Mouse (Mus musculus): ENCODE results near the gene Kcnn3. TPM values are rescaled to one million over a fixed set of nuclear protein-coding genes. Genes with fewer than 3 reads are reported as not detected.

Kcnn3 gene
- polyA plus RNA-seq, 1 experiment from 2014 or later: 1.4 TPM

- Histone ChIP-seq H3K36me3 (no peaks in the 10 kb centered on the region), H3K27ac (ENCODE audit: poor library complexity, severe bottlenecking) (no peak overlapping the region), H3K4me3 (no peak overlapping the region), H3K27me3 (replicated peaks) (peaks cover 7% of the 10 kb centered on the region), H3K9me3 (replicated peaks) (no peaks in the 10 kb centered on the region), H3K4me1 (replicated peaks) (peaks cover 30% of the 10 kb centered on the region), H3K9ac (no peak overlapping the region), H3K4me2 (no peak overlapping the region)
- ATAC-seq (ENCODE audit: insufficient number of reproducible peaks, low FRiP score): no peak
- WGBS: 89% methylated on average over 4 of the region's 4 CpGs
Observed at GRCm38 (mm10) chr3:89590386-89590785, 70.4 kb downstream of the Kcnn3 start.

- H3K36me3 ChIP-seq: no peaks in the 10 kb centered on the region
- 68% methylated on average over 3 of the region's 3 CpGs for WGBS
- H3K4me3 ChIP-seq: no peak overlapping the region
- ATAC-seq (ENCODE audit: insufficient number of reproducible peaks, low FRiP score): no peak
- no peak overlapping the region for H3K4me2 ChIP-seq
- H3K4me1 ChIP-seq (replicated peaks): peaks cover 30% of the 10 kb centered on the region
- H3K9ac ChIP-seq: no peak overlapping the region
- no peak overlapping the region for H3K27ac ChIP-seq (ENCODE audit: poor library complexity, severe bottlenecking)
- H3K27me3 ChIP-seq (replicated peaks): peaks cover 7% of the 10 kb centered on the region
- H3K9me3 ChIP-seq (replicated peaks): no peaks in the 10 kb centered on the region
Observed at GRCm38 (mm10) chr3:89591461-89591860, 71.5 kb downstream of the Kcnn3 start.

- Histone ChIP-seq H3K4me3 (no peak overlapping the region), H3K36me3 (no peaks in the 10 kb centered on the region), H3K4me2 (no peak overlapping the region), H3K9me3 (replicated peaks) (no peaks in the 10 kb centered on the region), H3K27me3 (replicated peaks) (peaks cover 7% of the 10 kb centered on the region), H3K4me1 (replicated peaks) (peaks cover 30% of the 10 kb centered on the region), H3K27ac (ENCODE audit: poor library complexity, severe bottlenecking) (no peak overlapping the region), H3K9ac (no peak overlapping the region)
- 40% methylated on average over 11 of the region's 11 CpGs for WGBS
- no peak for ATAC-seq (ENCODE audit: insufficient number of reproducible peaks, low FRiP score)
Observed at GRCm38 (mm10) chr3:89592809-89593208, 72.8 kb downstream of the Kcnn3 start.

GRCm38 (mm10) chr3:89593524-89593923 is 73.6 kb downstream of the Kcnn3 start:
- Histone ChIP-seq H3K27ac (ENCODE audit: poor library complexity, severe bottlenecking) (no peak overlapping the region), H3K36me3 (no peaks in the 10 kb centered on the region), H3K9me3 (replicated peaks) (no peaks in the 10 kb centered on the region), H3K4me2 (no peak overlapping the region), H3K9ac (no peak overlapping the region), H3K4me3 (no peak overlapping the region), H3K4me1 (replicated peaks) (peaks cover 30% of the 10 kb centered on the region), H3K27me3 (replicated peaks) (peaks cover 7% of the 10 kb centered on the region)
- WGBS: 72% methylated on average over 10 of the region's 10 CpGs
- ATAC-seq (ENCODE audit: insufficient number of reproducible peaks, low FRiP score): no peak

- Histone ChIP-seq H3K9ac (no peak overlapping the region), H3K4me2 (no peak overlapping the region), H3K4me1 (replicated peaks) (0 out of 2 replicates have a peak, but pooled peaks cover 3% of the 10 kb centered on the region), H3K27me3 (replicated peaks) (peaks cover 7% of the 10 kb centered on the region), H3K27ac (ENCODE audit: poor library complexity, severe bottlenecking) (no peak overlapping the region), H3K9me3 (replicated peaks) (peaks cover 6% of the 10 kb centered on the region), H3K4me3 (no peak overlapping the region), H3K36me3 (no peaks in the 10 kb centered on the region)
- ATAC-seq (ENCODE audit: insufficient number of reproducible peaks, low FRiP score): no peak
- 84% methylated on average over 7 of the region's 7 CpGs for WGBS
Observed at GRCm38 (mm10) chr3:89598361-89598760, 78.4 kb downstream of the Kcnn3 start.

- Histone ChIP-seq H3K36me3 (no peaks in the 10 kb centered on the region), H3K4me3 (no peak overlapping the region), H3K9ac (no peak overlapping the region), H3K27me3 (replicated peaks) (peaks cover 5% of the 10 kb centered on the region), H3K4me2 (no peak overlapping the region), H3K9me3 (replicated peaks) (peaks cover 6% of the 10 kb centered on the region), H3K27ac (ENCODE audit: poor library complexity, severe bottlenecking) (no peak overlapping the region), H3K4me1 (replicated peaks) (0 out of 2 replicates have a peak, but pooled peaks cover 2% of the 10 kb centered on the region)
- ATAC-seq (ENCODE audit: insufficient number of reproducible peaks, low FRiP score): no peak
- whole genome bisulfite sequencing: 87% methylated on average over 7 of the region's 7 CpGs
Observed at GRCm38 (mm10) chr3:89598967-89599366, 79.0 kb downstream of the Kcnn3 start.

- Histone ChIP-seq H3K4me3 (no peak overlapping the region), H3K4me1 (replicated peaks) (no peaks in the 10 kb centered on the region), H3K9me3 (replicated peaks) (peaks cover 6% of the 10 kb centered on the region), H3K4me2 (no peak overlapping the region), H3K27me3 (replicated peaks) (no peaks in the 10 kb centered on the region; the same call in 1 of the 2 replicates), H3K36me3 (no peaks in the 10 kb centered on the region), H3K9ac (no peak overlapping the region), H3K27ac (ENCODE audit: poor library complexity, severe bottlenecking) (no peak overlapping the region)
- 41% methylated on average over 7 of the region's 7 CpGs for WGBS
- ATAC-seq (ENCODE audit: insufficient number of reproducible peaks, low FRiP score): no peak
Observed at GRCm38 (mm10) chr3:89601060-89601459, 81.1 kb downstream of the Kcnn3 start.

GRCm38 (mm10) chr3:89603300-89603699 is 83.3 kb downstream of the Kcnn3 start:
- ATAC-seq (ENCODE audit: insufficient number of reproducible peaks, low FRiP score): no peak
- H3K27me3 ChIP-seq (replicated peaks): peaks cover 3% of the 10 kb centered on the region; the same call in 1 of the 2 replicates

GRCm38 (mm10) chr3:89605235-89605634 is 85.3 kb downstream of the Kcnn3 start:
- ATAC-seq (ENCODE audit: insufficient number of reproducible peaks, low FRiP score): no peak
- Histone ChIP-seq H3K9ac (no peak overlapping the region), H3K27me3 (replicated peaks) (peaks cover 3% of the 10 kb centered on the region; the same call in 1 of the 2 replicates), H3K27ac (ENCODE audit: poor library complexity, severe bottlenecking) (no peak overlapping the region), H3K4me1 (replicated peaks) (no peaks in the 10 kb centered on the region), H3K36me3 (no peaks in the 10 kb centered on the region), H3K4me3 (no peak overlapping the region), H3K9me3 (replicated peaks) (no peaks in the 10 kb centered on the region), H3K4me2 (no peak overlapping the region)
- WGBS: 79% methylated on average over 5 of the region's 5 CpGs

More at GRCm38 (mm10) chr3:89603300-89603699, 83.3 kb downstream of the Kcnn3 start:
- Histone ChIP-seq H3K4me3 (no peak overlapping the region), H3K9ac (no peak overlapping the region), H3K36me3 (no peaks in the 10 kb centered on the region), H3K4me2 (no peak overlapping the region), H3K9me3 (replicated peaks) (peaks cover 6% of the 10 kb centered on the region), H3K27ac (ENCODE audit: poor library complexity, severe bottlenecking) (no peak overlapping the region), H3K4me1 (replicated peaks) (no peaks in the 10 kb centered on the region)
- 88% methylated on average over 5 of the region's 5 CpGs for WGBS

GRCm38 (mm10) chr3:89607327-89607726 is 87.4 kb downstream of the Kcnn3 start:
- no peaks in the 10 kb centered on the region for H3K36me3 ChIP-seq
- H3K4me3 ChIP-seq: no peak overlapping the region
- no peak overlapping the region for H3K9ac ChIP-seq
- H3K4me1 ChIP-seq (replicated peaks): no peaks in the 10 kb centered on the region
- WGBS: 60% methylated on average over 1 of the region's 1 CpGs
- H3K4me2 ChIP-seq: no peak overlapping the region
- no peak for ATAC-seq (ENCODE audit: insufficient number of reproducible peaks, low FRiP score)
- peaks cover 3% of the 10 kb centered on the region; the same call in 1 of the 2 replicates for H3K27me3 ChIP-seq (replicated peaks)
- H3K9me3 ChIP-seq (replicated peaks): no peaks in the 10 kb centered on the region
- no peak overlapping the region for H3K27ac ChIP-seq (ENCODE audit: poor library complexity, severe bottlenecking)

GRCm38 (mm10) chr3:89612048-89612447 is 92.1 kb downstream of the Kcnn3 start:
- H3K4me2 ChIP-seq: no peak overlapping the region
- H3K4me1 ChIP-seq (replicated peaks): peaks cover 15% of the 10 kb centered on the region
- no peaks in the 10 kb centered on the region for H3K36me3 ChIP-seq
- no peaks in the 10 kb centered on the region for H3K9me3 ChIP-seq (replicated peaks)
- H3K27me3 ChIP-seq (replicated peaks): no peaks in the 10 kb centered on the region
- no peak overlapping the region for H3K9ac ChIP-seq
- no peak overlapping the region for H3K4me3 ChIP-seq
- no peak for ATAC-seq (ENCODE audit: insufficient number of reproducible peaks, low FRiP score)
- WGBS: 65% methylated on average over 5 of the region's 5 CpGs
- no peak overlapping the region for H3K27ac ChIP-seq (ENCODE audit: poor library complexity, severe bottlenecking)

Measured in heart, embryonic 12.5 days (tissue).